Mouse (Mus musculus) testis, adult 2 months (tissue): Measurements from ENCODE around the gene Ppp1r12b. TPM values are rescaled to one million over a fixed set of nuclear protein-coding genes. Genes with fewer than 3 reads are reported as not detected.

Experiments
- H3K27ac ChIP-seq: fragments of 200-500 bp; 2 replicates; pipeline ENCODE4 v1.5.1; 2012; ENCODE audit warnings: low read depth, low read length; ENCODE audit not compliant: control insufficient read depth, insufficient read depth
- H3K27me3 ChIP-seq: fragments of 200-500 bp; 2 replicates; pipeline ENCODE4 v1.6.1; 2012; ENCODE audit warnings: mild to moderate bottlenecking, low read length, moderate library complexity; ENCODE audit not compliant: control insufficient read depth, insufficient read depth
- H3K36me3 ChIP-seq: fragments of 200-500 bp; 2 replicates; pipeline ENCODE4 v1.6.1; 2012; ENCODE audit warnings: mild to moderate bottlenecking, low read length; ENCODE audit not compliant: control insufficient read depth, insufficient read depth
- H3K4me1 ChIP-seq: fragments of 200-500 bp; 2 replicates; pipeline ENCODE4 v1.6.1; 2012; ENCODE audit warnings: low read length; ENCODE audit not compliant: control insufficient read depth, insufficient read depth
- H3K4me3 ChIP-seq: fragments of 200-500 bp; 2 replicates; pipeline ENCODE4 v1.5.1; 2012; ENCODE audit warnings: low read depth, mild to moderate bottlenecking, low read length, moderate library complexity, mixed read lengths; ENCODE audit not compliant: control insufficient read depth
- CTCF ChIP-seq: fragments of 200-500 bp; IDR thresholded peaks from 2 replicates; pipeline ENCODE4 v1.5.1; 2012; ENCODE audit warnings: low read depth, mild to moderate bottlenecking, inconsistent platforms, low read length, moderate library complexity; ENCODE audit not compliant: control insufficient read depth, insufficient read depth, insufficient replicate concordance
- POLR2A ChIP-seq: fragments of 200-500 bp; IDR thresholded peaks from 2 replicates; pipeline ENCODE4 v1.6.1; 2012; ENCODE audit warnings: low read depth, mild to moderate bottlenecking, inconsistent platforms, low read length, moderate library complexity; ENCODE audit not compliant: control insufficient read depth
- polyA plus RNA-seq: library from polyadenylated mRNA; depleted of rRNA; stranded (reverse); fragments of >200 nt; gene quantifications from 2 replicates; pipeline ENCODE4 v1.2.3, GENCODE M21; 2012

Ppp1r12b gene
- polyA plus RNA-seq, 1 experiment, result 7.1 TPM

GRCm38 (mm10) chr1:134817916-134818595 lies 137.7 kb downstream of the Ppp1r12b start:
- H3K27ac ChIP-seq, result no peak overlapping the region
- TF ChIP-seq POLR2A (no peak), CTCF (no peak)

GRCm38 (mm10) chr1:134817120-134817519 lies 138.6 kb downstream of the Ppp1r12b start:
- TF ChIP-seq POLR2A, result no peak
- no peak for TF ChIP-seq CTCF
- Histone ChIP-seq H3K4me1 (no peaks in the 10 kb centered on the region), H3K36me3 (no peaks in the 10 kb centered on the region), H3K27me3 (no peaks in the 10 kb centered on the region), H3K27ac (no peak overlapping the region), H3K4me3 (no peak overlapping the region)

More at GRCm38 (mm10) chr1:134817916-134818595, 137.7 kb downstream of the Ppp1r12b start:
- Histone ChIP-seq H3K4me1 (no peaks in the 10 kb centered on the region), H3K36me3 (no peaks in the 10 kb centered on the region), H3K4me3 (no peak overlapping the region), H3K27me3 (no peaks in the 10 kb centered on the region)

- Histone ChIP-seq H3K4me3 (no peak overlapping the region), H3K36me3 (no peaks in the 10 kb centered on the region), H3K27ac (no peak overlapping the region), H3K4me1 (no peaks in the 10 kb centered on the region), H3K27me3 (no peaks in the 10 kb centered on the region)
- TF ChIP-seq CTCF (no peak), POLR2A (no peak)
Measured at GRCm38 (mm10) chr1:134816617-134817016, 139.1 kb downstream of the Ppp1r12b start.

GRCm38 (mm10) chr1:134815748-134816147 lies 140.0 kb downstream of the Ppp1r12b start:
- no peaks in the 10 kb centered on the region for H3K27me3 ChIP-seq
- peak overlapping the region; percentile 22 for H3K4me3 ChIP-seq
- no peaks in the 10 kb centered on the region for H3K36me3 ChIP-seq
- no peaks in the 10 kb centered on the region for H3K4me1 ChIP-seq
- H3K27ac ChIP-seq, result no peak overlapping the region
- TF ChIP-seq CTCF (no peak), POLR2A (no peak)

GRCm38 (mm10) chr1:134805471-134805870 lies 150.3 kb downstream of the Ppp1r12b start:
- no peaks in the 10 kb centered on the region for H3K27me3 ChIP-seq
- H3K27ac ChIP-seq, result no peak overlapping the region
- H3K4me3 ChIP-seq, result no peak overlapping the region
- H3K36me3 ChIP-seq, result no peaks in the 10 kb centered on the region
- H3K4me1 ChIP-seq, result no peaks in the 10 kb centered on the region
- no peak for TF ChIP-seq POLR2A
- TF ChIP-seq CTCF, result no peak

- TF ChIP-seq POLR2A, result no peak
- TF ChIP-seq CTCF, result no peak
- peak overlapping the region; percentile 57 for H3K27ac ChIP-seq
- no peaks in the 10 kb centered on the region for H3K27me3 ChIP-seq
- no peaks in the 10 kb centered on the region for H3K36me3 ChIP-seq
- no peaks in the 10 kb centered on the region for H3K4me1 ChIP-seq
- H3K4me3 ChIP-seq, result no peak overlapping the region
Measured at GRCm38 (mm10) chr1:134804373-134804772, 151.4 kb downstream of the Ppp1r12b start.

GRCm38 (mm10) chr1:134803286-134804117 lies 152.2 kb downstream of the Ppp1r12b start:
- no peak for TF ChIP-seq POLR2A
- no peak for TF ChIP-seq CTCF

More at GRCm38 (mm10) chr1:134803286-134804117, 152.2 kb downstream of the Ppp1r12b start:
- Histone ChIP-seq H3K4me3 (peak overlapping the region; percentile 29), H3K27ac (peak overlapping the region; percentile 72), H3K36me3 (no peaks in the 10 kb centered on the region), H3K27me3 (no peaks in the 10 kb centered on the region), H3K4me1 (no peaks in the 10 kb centered on the region)
